Mouse (Mus musculus): ENCODE measurements around the gene Prr12. TPM values are rescaled to one million over a fixed set of nuclear protein-coding genes. Genes with fewer than 3 reads are reported as not detected.

The Prr12 gene
- polyA plus RNA-seq, 1 experiment: 73.6 TPM

- no peaks in the 10 kb centered on the region for H3K27me3 ChIP-seq (replicated peaks)
- H3K4me3 ChIP-seq (replicated peaks): no peak overlapping the region
- H3K9me3 ChIP-seq: no peaks in the 10 kb centered on the region
- H3K4me1 ChIP-seq: peaks cover 67% of the 10 kb centered on the region
- H3K36me3 ChIP-seq (replicated peaks; ENCODE audit: low read length): peaks cover 97% of the 10 kb centered on the region
- TF ChIP-seq GATA1 (IDR thresholded peaks at IDR 0.05; ENCODE audit: borderline replicate concordance, low read length) (no peak), FLI1 (IDR thresholded peaks at IDR 0.05; ENCODE audit: low read length) (no peak)
Observed at GRCm38 (mm10) chr7:45006503-45006902, 46.2 kb downstream of the Prr12 start.

DNA sequence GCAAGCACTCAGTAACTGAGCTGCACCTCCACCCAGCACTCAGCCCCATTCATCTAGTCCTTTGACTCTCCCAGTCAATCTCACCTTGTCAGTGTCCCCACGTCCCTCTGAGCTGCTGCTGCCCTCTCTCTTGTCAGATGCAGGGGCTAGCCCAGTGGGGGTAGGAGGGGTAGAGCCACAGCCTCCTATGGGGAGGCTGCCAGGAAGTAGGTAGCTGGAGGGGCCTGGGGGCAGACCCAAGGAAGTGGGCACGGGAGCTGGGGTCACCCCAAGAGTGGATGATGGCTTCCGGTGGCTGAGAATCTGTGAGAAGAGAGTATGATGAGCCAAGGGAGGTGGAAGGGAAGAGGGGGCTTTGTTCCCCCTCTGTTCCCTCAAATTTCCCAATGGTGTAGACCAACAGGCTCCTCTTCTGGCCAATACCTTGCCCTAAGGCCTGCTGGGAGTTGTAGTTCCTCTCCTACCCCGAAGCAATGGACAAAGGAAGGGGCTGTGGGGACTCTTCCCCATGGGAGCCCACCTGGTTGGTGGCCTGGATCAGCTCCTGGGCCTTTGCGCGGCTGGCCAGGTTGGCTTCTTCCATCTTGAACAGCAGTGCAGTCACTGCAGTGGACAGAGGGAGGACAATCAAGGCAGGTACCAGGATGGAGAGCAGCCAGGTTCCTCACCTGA is 47.2 kb downstream of the Prr12 start:
- peaks cover 74% of the 10 kb centered on the region for H3K4me1 ChIP-seq
- peaks cover 98% of the 10 kb centered on the region for H3K36me3 ChIP-seq (replicated peaks; ENCODE audit: low read length)

GRCm38 (mm10) chr7:45004546-45004945 is 48.1 kb downstream of the Prr12 start:
- Histone ChIP-seq H3K36me3 (replicated peaks; ENCODE audit: low read length) (peaks cover 98% of the 10 kb centered on the region), H3K27me3 (replicated peaks) (no peaks in the 10 kb centered on the region), H3K4me3 (replicated peaks) (peak overlapping the region; percentile 64), H3K4me1 (peaks cover 83% of the 10 kb centered on the region), H3K9me3 (no peaks in the 10 kb centered on the region)
- no peak for TF ChIP-seq FLI1 (IDR thresholded peaks at IDR 0.05; ENCODE audit: low read length)
- TF ChIP-seq GATA1 (IDR thresholded peaks at IDR 0.05; ENCODE audit: borderline replicate concordance, low read length): no peak

More for the DNA sequence above, 47.2 kb downstream of the Prr12 start:
- no peaks in the 10 kb centered on the region for H3K9me3 ChIP-seq
- no peak for TF ChIP-seq FLI1 (IDR thresholded peaks at IDR 0.05; ENCODE audit: low read length)
- TF ChIP-seq GATA1 (IDR thresholded peaks at IDR 0.05; ENCODE audit: borderline replicate concordance, low read length): no peak
- H3K4me3 ChIP-seq (replicated peaks): peak overlapping the region; percentile 16
- no peaks in the 10 kb centered on the region for H3K27me3 ChIP-seq (replicated peaks)

- TF ChIP-seq GATA1 (IDR thresholded peaks at IDR 0.05; ENCODE audit: borderline replicate concordance, low read length): no peak
- TF ChIP-seq FLI1 (IDR thresholded peaks at IDR 0.05; ENCODE audit: low read length): no peak
- H3K4me3 ChIP-seq (replicated peaks): peak overlapping the region; percentile 77
- H3K36me3 ChIP-seq (replicated peaks; ENCODE audit: low read length): peaks cover 84% of the 10 kb centered on the region
- H3K27me3 ChIP-seq (replicated peaks): no peaks in the 10 kb centered on the region
- H3K9me3 ChIP-seq: no peaks in the 10 kb centered on the region
- peaks cover 90% of the 10 kb centered on the region for H3K4me1 ChIP-seq
Observed at GRCm38 (mm10) chr7:45002440-45002839, 50.2 kb downstream of the Prr12 start.

GRCm38 (mm10) chr7:45000539-45001114 is 52.1 kb downstream of the Prr12 start:
- peak overlapping the region; percentile 84 for H3K4me3 ChIP-seq (replicated peaks)
- no peaks in the 10 kb centered on the region for H3K27me3 ChIP-seq (replicated peaks)
- H3K4me1 ChIP-seq: peaks cover 86% of the 10 kb centered on the region
- TF ChIP-seq GATA1 (IDR thresholded peaks at IDR 0.05; ENCODE audit: borderline replicate concordance, low read length) (no peak), FLI1 (IDR thresholded peaks at IDR 0.05; ENCODE audit: low read length) (no peak)
- H3K9me3 ChIP-seq: no peaks in the 10 kb centered on the region
- peaks cover 72% of the 10 kb centered on the region for H3K36me3 ChIP-seq (replicated peaks; ENCODE audit: low read length)

DNA sequence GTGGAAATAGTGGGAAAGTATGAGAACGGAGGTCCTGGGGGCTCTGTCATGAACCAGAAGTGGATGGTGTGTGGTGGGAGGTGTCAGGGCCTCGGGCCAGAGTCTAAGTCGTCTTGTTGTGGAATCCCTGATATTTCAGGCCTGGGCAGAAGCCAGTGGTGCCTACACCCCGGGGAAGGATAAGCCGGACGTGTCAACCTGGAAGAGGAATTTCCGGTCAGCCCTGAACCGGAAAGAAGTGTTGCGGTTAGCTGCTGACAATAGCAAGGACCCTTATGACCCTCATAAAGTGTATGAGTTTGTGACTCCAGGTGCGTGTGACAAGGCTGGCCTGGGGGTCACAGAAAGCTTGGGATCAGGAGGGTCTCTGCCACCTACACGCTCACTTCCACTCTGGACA is 52.9 kb downstream of the Prr12 start:
- Histone ChIP-seq H3K36me3 (replicated peaks; ENCODE audit: low read length) (peaks cover 73% of the 10 kb centered on the region), H3K4me1 (peaks cover 86% of the 10 kb centered on the region), H3K9me3 (no peaks in the 10 kb centered on the region), H3K4me3 (replicated peaks) (peak overlapping the region; percentile 78), H3K27me3 (replicated peaks) (no peaks in the 10 kb centered on the region)
- TF ChIP-seq GATA1 (IDR thresholded peaks at IDR 0.05; ENCODE audit: borderline replicate concordance, low read length): no peak
- TF ChIP-seq FLI1 (IDR thresholded peaks at IDR 0.05; ENCODE audit: low read length): no peak

DNA sequence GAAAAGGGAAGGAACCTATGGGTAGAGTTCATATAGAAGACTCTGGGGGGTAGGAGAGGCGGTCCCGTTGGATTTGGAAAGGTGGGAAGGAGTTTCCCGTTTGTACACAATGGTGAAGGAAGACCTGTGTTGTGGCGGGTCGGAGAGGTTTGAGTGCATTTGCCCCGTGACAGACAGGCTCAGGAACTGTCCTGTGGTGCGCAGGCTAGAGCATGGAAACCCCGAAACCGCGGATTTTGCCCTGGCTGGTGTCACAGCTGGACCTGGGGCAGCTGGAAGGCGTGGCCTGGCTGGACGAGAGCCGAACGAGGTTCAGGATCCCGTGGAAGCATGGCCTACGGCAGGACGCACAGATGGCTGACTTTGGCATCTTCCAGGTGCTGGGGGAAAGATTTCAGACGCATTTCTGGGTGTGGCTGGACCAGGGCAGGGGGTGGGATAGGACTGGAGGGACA is 54.2 kb downstream of the Prr12 start, which contains the start of gene Bcl2l12:
Gene Bcl2l12, minus strand, starts transcription at position 212 of the 455 bp plus-strand sequence.
- H3K4me1 ChIP-seq: peaks cover 77% of the 10 kb centered on the region
- H3K9me3 ChIP-seq: no peaks in the 10 kb centered on the region
- H3K4me3 ChIP-seq (replicated peaks): peak within 1 kb of the TSS; percentile 99
- TF ChIP-seq GATA1 (IDR thresholded peaks at IDR 0.05; ENCODE audit: borderline replicate concordance, low read length) (no peak), FLI1 (IDR thresholded peaks at IDR 0.05; ENCODE audit: low read length) (no peak)
- H3K27me3 ChIP-seq (replicated peaks): no peaks in the 10 kb centered on the region
- peaks cover 74% of the 10 kb centered on the region for H3K36me3 ChIP-seq (replicated peaks; ENCODE audit: low read length)

DNA sequence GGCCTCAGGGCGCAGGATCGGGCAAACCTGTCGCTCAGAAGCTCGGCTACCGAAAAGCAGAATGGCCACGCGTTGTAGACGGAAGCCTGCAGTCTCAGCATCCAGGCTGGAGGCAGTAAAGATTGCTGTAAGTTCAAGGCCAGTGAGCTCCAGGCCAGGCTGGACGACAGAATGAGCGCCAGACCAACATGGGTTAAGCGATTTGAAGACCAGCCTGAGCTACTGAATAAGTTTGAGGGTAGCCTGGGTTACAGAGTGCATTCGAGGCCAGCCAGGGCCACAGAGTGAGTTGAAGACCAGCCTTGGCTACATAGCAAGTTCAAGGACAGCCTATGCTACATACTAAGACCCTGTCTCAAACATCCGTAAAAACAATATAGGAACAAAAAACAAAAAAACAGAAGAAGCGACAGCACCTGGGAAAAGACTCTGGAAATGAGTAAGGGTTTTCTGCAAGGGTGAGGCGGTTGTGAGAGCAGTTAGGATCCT is 54.7 kb downstream of the Prr12 start:
- Histone ChIP-seq H3K27me3 (replicated peaks) (no peaks in the 10 kb centered on the region), H3K4me1 (peaks cover 73% of the 10 kb centered on the region), H3K4me3 (replicated peaks) (peak overlapping the region; percentile 99), H3K36me3 (replicated peaks; ENCODE audit: low read length) (peaks cover 74% of the 10 kb centered on the region), H3K9me3 (no peaks in the 10 kb centered on the region)
- TF ChIP-seq GATA1 (IDR thresholded peaks at IDR 0.05; ENCODE audit: borderline replicate concordance, low read length) (no peak), FLI1 (IDR thresholded peaks at IDR 0.05; ENCODE audit: low read length) (no peak)

DNA sequence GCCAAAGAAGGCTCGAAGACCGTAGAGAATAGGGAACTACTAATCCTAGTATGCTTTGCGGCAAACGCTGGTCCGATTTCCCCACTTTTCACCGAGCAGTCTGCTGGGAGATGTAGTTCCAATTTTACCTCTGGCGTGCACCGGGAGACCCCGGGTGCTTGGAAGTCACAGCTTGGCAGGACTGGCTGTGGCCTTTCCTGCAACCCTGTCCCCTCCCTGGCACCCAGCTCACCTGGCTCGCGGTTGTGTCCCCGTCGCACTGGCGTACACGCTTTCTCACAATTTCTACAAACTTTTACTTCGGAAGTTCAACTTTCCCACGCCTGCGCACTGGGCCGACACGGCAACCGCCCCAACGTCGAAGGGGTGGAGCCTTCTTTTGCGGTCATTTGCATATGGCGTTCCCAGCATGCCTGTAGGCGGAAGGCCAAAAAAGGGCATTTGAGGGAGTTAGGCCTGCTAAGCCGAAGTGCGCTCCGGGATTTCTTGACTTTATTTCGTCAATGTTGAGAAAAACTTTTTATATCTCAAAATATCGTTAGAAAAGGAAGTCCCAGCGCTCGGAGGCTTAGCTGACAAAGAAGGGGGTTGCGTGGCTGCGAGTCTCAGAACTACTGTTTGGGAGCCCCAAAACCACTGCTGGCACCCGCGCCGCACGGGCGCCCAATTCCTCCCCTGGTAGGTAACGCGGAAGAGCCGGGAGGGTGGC is 55.3 kb downstream of the Prr12 start, which contains the start of gene Irf3:
Gene Irf3, plus strand, starts transcription at position 418 of the 709 bp plus-strand sequence.
- Histone ChIP-seq H3K36me3 (replicated peaks; ENCODE audit: low read length) (peaks cover 74% of the 10 kb centered on the region), H3K4me1 (peaks cover 73% of the 10 kb centered on the region), H3K9me3 (no peaks in the 10 kb centered on the region), H3K27me3 (replicated peaks) (no peaks in the 10 kb centered on the region), H3K4me3 (replicated peaks) (peak within 1 kb of the TSS; percentile 99)
- TF ChIP-seq FLI1 (IDR thresholded peaks at IDR 0.05; ENCODE audit: low read length) (no peak), GATA1 (IDR thresholded peaks at IDR 0.05; ENCODE audit: borderline replicate concordance, low read length) (no peak)
